Mouse (Mus musculus) heart, embryonic 14.5 days (tissue): ENCODE data around the gene Zbtb8a. TPM values are rescaled to one million over a fixed set of nuclear protein-coding genes. Genes with fewer than 3 reads are reported as not detected.
A peak's percentile ranks its signal among the peaks of the same experiment; 100 is the strongest.

Experiments used
- ATAC-seq: fragments of 200-750 bp; cut with Nextera tagmentation; 2 replicates; pipeline ENCODE4 v1.8.0; 2017; ENCODE audit warnings: low read depth, moderate TSS enrichment; ENCODE audit not compliant: insufficient number of reproducible peaks, insufficient read depth, low FRiP score
- H3K27ac ChIP-seq, 2 experiments: fragments of 200-500 bp in 1 of 2; fragments of 300-500 bp in 1 of 2; sonication (generic) in 1 of 2; replicated peaks in 1 of 2; 2 replicates each; pipeline ENCODE4 v1.5.1; 2012 to 2014; ENCODE audit warnings: low read depth in 2 of 2, low read length in 2 of 2, control low read depth in 1 of 2, mild to moderate bottlenecking in 1 of 2, mixed read lengths in 1 of 2; ENCODE audit not compliant: control insufficient read depth in 1 of 2, insufficient read depth in 1 of 2
- H3K27me3 ChIP-seq: fragments of 300-500 bp; sonication (generic); 2 replicates; pipeline ENCODE4 v1.6.1; 2014; ENCODE audit warnings: mild to moderate bottlenecking, low read length, control low read depth; ENCODE audit not compliant: control insufficient read depth, insufficient read depth
- H3K36me3 ChIP-seq: fragments of 300-500 bp; sonication (generic); 2 replicates; pipeline ENCODE4 v1.6.1; 2014; ENCODE audit warnings: mild to moderate bottlenecking, control low read depth, low read length, mixed read lengths; ENCODE audit not compliant: control insufficient read depth, insufficient read depth
- H3K4me1 ChIP-seq, 2 experiments: fragments of 200-500 bp in 1 of 2; fragments of 300-500 bp in 1 of 2; sonication (generic) in 1 of 2; 2 replicates each; pipeline ENCODE4 v1.6.1; 2012 to 2014; ENCODE audit warnings: low read length in 2 of 2, control low read depth in 1 of 2, mixed read lengths in 1 of 2; ENCODE audit not compliant: control insufficient read depth in 2 of 2, insufficient read depth in 2 of 2
- H3K4me2 ChIP-seq: fragments of 300-500 bp; sonication (generic); 2 replicates; pipeline ENCODE4 v1.6.1; 2014; ENCODE audit warnings: mild to moderate bottlenecking, low read length
- H3K4me3 ChIP-seq, 2 experiments: fragments of 200-500 bp in 1 of 2; fragments of 300-500 bp in 1 of 2; sonication (generic) in 1 of 2; 2 replicates each; pipeline ENCODE4 v1.5.1; 2012 to 2014; ENCODE audit warnings: low read length in 2 of 2, mild to moderate bottlenecking in 2 of 2, control low read depth in 1 of 2, low read depth in 1 of 2, moderate library complexity in 1 of 2; ENCODE audit not compliant: control insufficient read depth in 1 of 2, insufficient read depth in 1 of 2
- H3K9ac ChIP-seq: fragments of 300-500 bp; sonication (generic); 2 replicates; pipeline ENCODE4 v1.6.1; 2014; ENCODE audit warnings: mild to moderate bottlenecking, low read length
- H3K9me3 ChIP-seq: fragments of 300-500 bp; sonication (generic); 2 replicates; pipeline ENCODE4 v1.6.1; 2016; ENCODE audit warnings: low read length, control low read depth; ENCODE audit not compliant: control insufficient read depth
- WGBS: fragments of 180-500 bp; shearing (Covaris S2); extraction: QIAGEN DNeasy Blood & Tissue Kit; methylation state at CpG from one replicate; pipeline ENCODE4 v1.1.7; 2014; 5-methylcytosine and 5-hydroxymethylcytosine counted together
- polyA plus RNA-seq: library from polyadenylated mRNA; unstranded; fragments of >200 nt; fragmentation: Nextera tagmentation; extraction: Ambion mirVana; gene quantifications from 2 replicates; pipeline ENCODE4 v1.2.1, GENCODE M21; 2014

Gene Zbtb8a
- polyA plus RNA-seq, 1 experiment from 2014 or later = 9.0 TPM

- H3K36me3 ChIP-seq = no peaks in the 10 kb centered on the region
- H3K9me3 ChIP-seq = no peaks in the 10 kb centered on the region
- 59% methylated on average over 4 of the region's 4 CpGs for WGBS
- no peak overlapping the region for H3K27ac ChIP-seq
- H3K27me3 ChIP-seq = no peaks in the 10 kb centered on the region
- ATAC-seq = no peak
- no peak overlapping the region for H3K9ac ChIP-seq
- H3K4me1 ChIP-seq = no peaks in the 10 kb centered on the region
- H3K4me3 ChIP-seq = no peak overlapping the region
- H3K4me2 ChIP-seq = no peak overlapping the region
Observed at GRCm38 (mm10) chr4:129399813-129400212, 21.9 kb upstream of the Zbtb8a start.

DNA sequence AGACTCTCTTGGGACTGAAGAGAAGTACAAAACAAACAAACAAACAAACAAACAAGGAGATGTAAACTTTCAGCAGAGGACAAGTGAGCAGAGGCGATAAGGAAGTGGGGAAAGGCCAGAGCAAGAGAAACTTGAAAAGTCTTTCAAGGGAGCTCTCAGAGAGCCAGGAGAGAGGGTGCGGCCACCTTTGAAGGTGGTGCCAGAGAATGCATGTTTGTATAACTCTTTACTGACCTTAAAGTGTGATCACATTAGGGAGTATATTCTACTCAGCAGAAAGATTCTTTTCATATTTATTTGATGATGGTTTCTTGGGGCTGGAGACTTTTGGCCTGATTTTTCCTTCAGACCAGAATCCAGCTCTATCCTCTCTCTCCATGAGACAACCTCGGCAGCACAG, 19.0 kb upstream of the Zbtb8a start:
- H3K4me2 ChIP-seq = no peak overlapping the region
- no peaks in the 10 kb centered on the region for H3K9me3 ChIP-seq
- no peak overlapping the region for H3K9ac ChIP-seq
- H3K27me3 ChIP-seq = no peaks in the 10 kb centered on the region
- 71% methylated on average over 3 of the region's 3 CpGs for WGBS
- no peak for ATAC-seq
- no peaks in the 10 kb centered on the region for H3K4me1 ChIP-seq
- H3K4me3 ChIP-seq = no peak overlapping the region
- no peaks in the 10 kb centered on the region for H3K36me3 ChIP-seq
- H3K27ac ChIP-seq = no peak overlapping the region

DNA sequence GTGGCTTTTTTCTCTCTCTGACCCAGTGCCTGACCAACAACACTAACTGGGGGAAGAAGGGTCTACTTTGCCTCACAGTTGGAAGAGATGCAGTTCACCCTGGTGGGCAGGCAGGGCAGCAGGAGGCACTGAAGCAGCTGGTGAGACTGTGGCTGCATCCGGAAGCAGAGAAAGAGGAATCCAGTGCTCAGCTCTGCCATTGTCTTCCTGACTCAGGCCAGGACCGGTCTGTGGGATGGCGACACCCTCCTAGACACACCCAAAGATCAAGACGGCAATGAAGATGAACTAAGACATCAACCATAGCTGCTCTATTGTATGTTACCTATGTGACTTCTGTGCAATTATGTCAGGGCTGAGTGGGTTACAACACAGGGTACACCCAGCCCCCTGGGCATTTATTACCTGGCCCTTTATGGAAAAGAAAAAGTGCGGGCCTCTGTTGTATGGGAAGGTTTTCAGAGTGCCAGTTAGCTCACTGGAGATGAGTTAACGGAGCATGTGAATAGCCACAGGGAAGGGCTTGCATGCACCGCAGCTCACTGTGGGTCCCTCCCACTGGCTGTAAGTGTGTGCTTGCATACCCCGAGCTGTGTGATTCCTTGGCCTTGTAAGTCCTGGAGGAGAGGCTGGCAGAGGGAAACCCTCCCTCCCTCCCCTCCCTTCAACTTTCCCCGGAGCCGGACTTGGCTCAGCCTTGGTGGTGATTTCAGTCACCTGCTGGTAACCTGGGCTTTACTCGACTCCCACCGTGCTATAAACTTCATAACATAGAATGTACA, 16.4 kb upstream of the Zbtb8a start:
- no peaks in the 10 kb centered on the region for H3K36me3 ChIP-seq
- no peaks in the 10 kb centered on the region for H3K27me3 ChIP-seq
- H3K4me2 ChIP-seq = no peak overlapping the region
- H3K27ac ChIP-seq = no peak overlapping the region
- 0 out of 2 replicates have a peak, but pooled peaks have one; percentile 31 for ATAC-seq
- no peaks in the 10 kb centered on the region for H3K4me1 ChIP-seq
- WGBS = 47% methylated on average over 12 of the region's 12 CpGs
- no peaks in the 10 kb centered on the region for H3K9me3 ChIP-seq
- no peak overlapping the region for H3K4me3 ChIP-seq
- H3K9ac ChIP-seq = no peak overlapping the region; the same call in 1 of the 2 replicates

- Histone ChIP-seq H3K36me3 (no peaks in the 10 kb centered on the region), H3K4me1 (no peaks in the 10 kb centered on the region), H3K9me3 (no peaks in the 10 kb centered on the region), H3K4me3 (no peak overlapping the region), H3K9ac (no peak overlapping the region), H3K4me2 (no peak overlapping the region), H3K27me3 (no peaks in the 10 kb centered on the region), H3K27ac (no peak overlapping the region)
- WGBS = 82% methylated on average over 7 of the region's 7 CpGs
- no peak for ATAC-seq
Observed at GRCm38 (mm10) chr4:129390936-129391557, 13.1 kb upstream of the Zbtb8a start.

DNA sequence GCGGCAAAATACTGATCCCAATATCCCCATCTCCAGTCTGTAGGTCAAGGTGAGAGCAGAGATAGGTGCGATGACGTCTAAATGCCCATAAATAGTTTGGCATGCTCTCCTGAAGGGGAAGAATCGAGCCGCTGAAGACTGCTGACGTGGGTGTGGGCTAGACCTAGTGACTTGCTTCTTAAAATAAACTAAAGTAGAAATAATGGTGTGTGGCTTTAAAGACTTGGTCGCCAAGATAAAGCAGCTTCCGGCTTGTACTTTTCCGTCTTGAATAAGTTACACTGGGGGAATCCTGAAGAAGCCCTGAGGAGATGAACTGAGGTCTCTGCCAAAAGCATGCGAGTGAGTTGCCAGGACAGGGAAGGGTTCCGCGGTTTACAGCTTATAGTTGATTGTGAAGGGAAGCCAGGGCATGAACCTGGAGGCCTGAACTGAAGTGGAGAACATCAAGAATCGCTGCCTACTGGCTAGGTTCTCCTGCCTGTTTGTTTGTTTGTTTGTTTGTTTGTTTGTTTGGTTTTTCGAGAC, 12.4 kb upstream of the Zbtb8a start:
- Histone ChIP-seq H3K27ac (no peak overlapping the region), H3K27me3 (no peaks in the 10 kb centered on the region), H3K9ac (no peak overlapping the region), H3K4me3 (no peak overlapping the region), H3K4me1 (no peaks in the 10 kb centered on the region), H3K9me3 (no peaks in the 10 kb centered on the region), H3K36me3 (no peaks in the 10 kb centered on the region), H3K4me2 (no peak overlapping the region)
- ATAC-seq = no peak
- 66% methylated on average over 14 of the region's 14 CpGs for WGBS

DNA sequence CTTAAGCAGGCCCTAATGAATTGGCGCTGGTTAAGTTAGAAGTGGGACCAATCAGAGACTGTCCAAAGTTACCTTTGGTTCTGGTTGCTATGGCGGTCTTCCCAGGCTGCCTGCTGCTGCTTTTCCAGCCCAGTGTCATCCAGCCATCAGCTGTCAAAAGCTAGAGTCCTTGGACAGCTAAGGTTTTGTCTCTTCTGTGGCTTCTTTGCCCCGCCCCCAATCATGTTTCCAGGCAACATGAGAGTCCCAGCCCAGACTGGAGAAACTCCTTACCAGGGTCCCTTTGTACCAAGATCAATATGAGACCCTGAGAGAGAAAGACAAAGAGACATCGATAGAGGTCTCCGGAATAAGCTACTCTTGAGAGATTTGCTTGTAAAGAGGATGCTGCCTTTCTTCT, 10.5 kb upstream of the Zbtb8a start:
- WGBS = 79% methylated on average over 5 of the region's 5 CpGs
- ATAC-seq = no peak
- Histone ChIP-seq H3K4me3 (no peak overlapping the region), H3K4me2 (no peak overlapping the region), H3K4me1 (no peaks in the 10 kb centered on the region; a peak in 1 of 4 replicates), H3K9ac (no peak overlapping the region), H3K27ac (no peak overlapping the region), H3K9me3 (no peaks in the 10 kb centered on the region), H3K36me3 (no peaks in the 10 kb centered on the region), H3K27me3 (no peaks in the 10 kb centered on the region)

GRCm38 (mm10) chr4:129386989-129387388, 9.1 kb upstream of the Zbtb8a start:
- H3K4me3 ChIP-seq = no peak overlapping the region
- WGBS = 48% methylated on average over 1 of the region's 2 CpGs

More at GRCm38 (mm10) chr4:129386989-129387388, 9.1 kb upstream of the Zbtb8a start:
- Histone ChIP-seq H3K9me3 (no peaks in the 10 kb centered on the region), H3K9ac (no peak overlapping the region), H3K4me2 (no peak overlapping the region), H3K4me1 (no peaks in the 10 kb centered on the region; a peak in 1 of 4 replicates), H3K27me3 (no peaks in the 10 kb centered on the region), H3K36me3 (no peaks in the 10 kb centered on the region), H3K27ac (no peak overlapping the region)
- no peak for ATAC-seq
